Mouse (Mus musculus) liver, adult 2 months (tissue): Measurements from ENCODE around the gene Ptpn23.

ENCODE experiments used
- CTCF ChIP-seq: fragments of 200-500 bp; IDR thresholded peaks from 2 replicates; pipeline ENCODE4 v1.5.1; 2011; ENCODE audit warnings: low read depth, low read length, control low read depth
- POLR2A ChIP-seq: fragments of 200-500 bp; IDR thresholded peaks from 2 replicates; pipeline ENCODE4 v1.6.1; 2011; ENCODE audit warnings: low read length, control low read depth; ENCODE audit not compliant: insufficient read depth; ENCODE audit errors: extremely low read depth

DNA sequence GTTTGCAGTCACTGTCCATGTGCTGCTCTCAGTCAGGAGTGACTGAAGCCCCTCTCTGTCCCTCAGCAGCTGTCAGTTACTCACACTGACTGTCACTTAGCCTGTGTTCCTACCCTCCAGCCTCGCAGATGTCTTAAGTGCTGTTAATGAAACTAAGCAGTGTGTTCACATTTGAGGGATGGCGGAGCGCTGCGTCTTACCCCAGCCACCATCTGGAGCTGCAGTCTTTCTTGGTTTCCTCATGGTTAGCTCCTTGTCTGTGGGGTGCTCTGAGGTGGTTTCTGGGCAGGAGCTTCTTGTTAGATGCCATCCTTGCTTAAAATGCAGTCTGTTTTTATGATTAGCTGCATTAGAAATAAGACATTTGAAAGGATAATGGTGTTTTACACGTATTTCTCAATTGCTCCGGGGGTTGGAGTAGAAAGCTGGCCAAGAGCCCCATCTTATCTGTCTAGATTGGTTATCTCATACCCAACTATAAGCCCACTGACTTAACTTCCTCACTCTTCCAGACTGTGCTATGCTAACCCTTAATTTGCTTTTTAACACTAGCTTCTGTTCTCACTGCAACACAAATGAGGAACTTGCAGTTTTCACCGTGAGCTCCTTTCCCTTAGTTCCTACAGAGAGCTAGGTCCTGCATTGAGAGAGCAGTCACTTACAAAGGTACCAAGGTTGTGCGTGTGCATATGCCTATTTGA, 55.9 kb downstream of the Ptpn23 start:
- no peak for TF ChIP-seq POLR2A
- no peak for TF ChIP-seq CTCF
